Mouse (Mus musculus) bone marrow macrophage, adult 2 months (primary cell): ENCODE results near the gene Slc22a20.

ENCODE experiments used
- CTCF ChIP-seq: IDR thresholded peaks from 2 replicates; pipeline ENCODE4 v1.5.1; 2012; ENCODE audit warnings: low read depth, mild to moderate bottlenecking, low read length, moderate library complexity
- POLR2A ChIP-seq: IDR thresholded peaks from 2 replicates; pipeline ENCODE4 v1.6.1; 2012; ENCODE audit warnings: mild to moderate bottlenecking, low read depth, low read length, borderline replicate concordance

DNA sequence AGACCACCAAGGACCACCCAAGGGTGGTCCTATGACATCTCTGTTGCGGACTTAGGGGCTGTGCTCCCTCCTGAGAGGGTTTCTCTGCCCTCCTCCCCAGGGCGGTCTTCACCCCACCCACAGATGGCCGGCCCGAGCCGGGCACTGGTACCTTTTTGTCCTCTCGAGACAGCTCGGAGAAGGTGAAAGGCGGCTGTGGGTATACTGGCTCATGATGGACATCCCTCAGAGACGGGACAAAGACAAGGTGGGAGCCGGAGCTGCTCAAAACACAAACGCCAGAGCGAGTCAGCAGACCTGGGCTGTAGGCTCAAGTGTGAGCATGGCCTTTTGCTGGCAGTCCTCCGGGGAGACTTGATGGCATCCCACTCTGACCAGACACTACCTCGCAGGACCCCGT lies 42.5 kb downstream of the Slc22a20 start:
- TF ChIP-seq POLR2A (no peak), CTCF (no peak)
